Mouse (Mus musculus) c-Kit-negative CD71-positive TER-119-positive erythroid progenitor cells, embryonic 14.5 days (primary cell): ENCODE data around the gene Dpp10.

Source experiments
- DNase-seq: peaks from one replicate; pipeline ENCODE4 v3.0.0-alpha.2; 2013; ENCODE audit warnings: low read depth, low spot score

Dpp10 gene

DNA sequence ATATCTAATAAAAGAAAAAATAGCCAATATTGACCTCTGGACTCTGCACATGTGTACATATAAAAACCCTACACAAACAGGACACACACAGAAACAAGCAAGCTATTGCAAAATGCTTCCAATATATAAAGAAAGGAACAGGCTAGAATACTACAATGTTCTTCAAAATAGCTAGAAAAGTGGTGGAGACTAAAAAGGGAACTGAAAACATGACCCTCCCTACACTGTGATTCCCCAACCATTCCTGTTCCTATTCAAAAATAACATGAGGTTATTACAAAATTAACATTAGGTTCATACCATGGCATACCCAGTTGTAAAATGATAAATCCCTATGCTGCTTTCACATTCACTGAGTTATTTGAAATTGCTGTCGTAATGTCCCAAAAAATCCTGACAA lies 125.8 kb downstream of the Dpp10 start:
- DNase-seq, result no peak

DNA sequence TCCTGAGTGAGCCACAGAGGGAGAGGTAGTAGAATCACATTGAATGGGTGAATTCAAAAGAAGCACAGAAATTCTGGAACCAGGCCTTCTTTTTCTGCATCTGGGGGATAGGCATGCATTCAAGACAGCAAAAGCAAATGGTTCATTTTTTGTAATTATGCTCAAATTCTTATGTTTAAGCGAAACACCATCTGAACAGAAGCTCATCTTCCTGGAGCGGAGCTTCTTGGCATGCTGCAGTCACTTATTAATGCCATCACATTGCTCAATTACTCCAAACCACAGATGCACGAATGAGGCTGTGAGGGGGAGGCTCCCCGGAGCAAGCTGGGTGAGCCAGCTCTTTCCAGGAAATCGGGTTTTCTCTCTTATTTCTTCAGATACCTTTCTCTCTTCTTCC lies 142.7 kb downstream of the Dpp10 start:
- no peak for DNase-seq

DNA sequence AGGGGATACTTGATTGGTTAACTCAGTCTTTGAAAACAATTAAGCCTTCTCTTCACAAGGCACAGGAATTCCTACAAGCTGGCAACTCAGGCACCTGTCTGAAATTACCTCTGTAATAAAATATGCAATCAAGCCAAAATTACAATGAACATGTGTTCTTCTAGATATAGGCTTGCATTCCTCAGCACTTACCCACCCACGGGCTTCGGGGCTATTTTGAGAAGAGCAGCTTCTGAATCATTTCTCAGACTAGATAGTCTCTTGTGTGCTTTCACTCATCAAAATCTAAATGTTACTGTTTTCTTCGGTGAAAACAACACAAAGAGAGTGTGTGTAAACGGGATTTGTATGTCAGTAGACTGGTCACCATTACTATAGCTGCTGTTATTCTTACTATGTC lies 144.1 kb downstream of the Dpp10 start:
- no peak for DNase-seq

DNA sequence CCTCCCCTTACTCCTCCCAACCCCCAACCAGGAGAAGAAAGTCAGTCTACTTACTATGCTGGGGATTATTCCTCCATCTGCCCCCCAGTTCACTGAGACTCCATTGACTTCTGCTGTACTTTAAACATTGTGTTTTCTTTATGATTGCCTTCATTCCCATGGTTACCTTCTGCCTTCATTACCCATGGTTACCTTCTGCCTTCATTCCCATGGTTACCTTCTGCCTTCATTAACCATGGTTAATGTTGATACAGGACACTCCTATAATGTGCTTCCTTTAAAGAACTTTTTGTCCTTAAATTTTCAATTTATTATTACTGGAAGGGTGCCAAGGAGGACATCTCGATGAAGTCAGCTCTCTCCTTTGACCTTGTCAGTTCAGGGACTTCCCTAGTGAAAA lies 158.1 kb downstream of the Dpp10 start:
- DNase-seq, result no peak

DNA sequence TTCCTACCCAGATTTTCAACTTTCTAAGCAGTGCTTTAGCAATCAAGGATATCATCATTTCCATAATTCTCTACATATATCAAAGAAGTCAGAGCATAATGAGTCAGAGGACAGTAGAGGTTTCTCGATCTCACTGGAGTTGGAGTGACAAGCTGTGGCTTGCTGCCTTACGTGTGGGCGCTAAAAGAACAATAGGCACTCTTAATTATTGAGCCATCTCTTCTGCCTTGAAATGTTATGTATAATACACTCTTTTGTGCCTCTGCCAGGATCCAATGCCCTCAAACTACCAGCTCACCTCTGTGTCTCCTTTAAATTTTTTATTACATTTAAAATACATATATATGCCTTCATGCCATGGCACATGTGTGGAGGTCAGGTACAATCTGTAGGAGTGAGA lies 198.5 kb downstream of the Dpp10 start:
- no peak for DNase-seq

DNA sequence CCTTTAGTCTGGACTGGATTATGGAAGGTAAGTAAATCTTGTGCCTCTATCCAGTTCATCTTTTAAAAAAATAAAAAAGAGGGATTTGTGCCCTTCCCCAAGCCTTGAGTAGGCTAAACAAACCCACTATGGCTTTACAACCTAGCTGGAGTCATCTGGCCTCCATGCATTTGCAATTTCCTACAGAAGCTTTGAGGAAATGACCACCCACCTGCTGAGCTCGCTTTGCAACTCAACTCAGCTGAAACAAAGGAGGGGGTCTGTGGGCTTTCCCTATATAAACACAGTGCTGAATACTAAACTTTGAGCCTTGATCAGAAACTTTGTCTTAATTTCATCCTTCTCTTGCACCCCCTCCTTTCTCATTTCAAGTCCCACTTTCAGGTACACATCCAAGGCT lies 244.2 kb downstream of the Dpp10 start:
- DNase-seq, result no peak

DNA sequence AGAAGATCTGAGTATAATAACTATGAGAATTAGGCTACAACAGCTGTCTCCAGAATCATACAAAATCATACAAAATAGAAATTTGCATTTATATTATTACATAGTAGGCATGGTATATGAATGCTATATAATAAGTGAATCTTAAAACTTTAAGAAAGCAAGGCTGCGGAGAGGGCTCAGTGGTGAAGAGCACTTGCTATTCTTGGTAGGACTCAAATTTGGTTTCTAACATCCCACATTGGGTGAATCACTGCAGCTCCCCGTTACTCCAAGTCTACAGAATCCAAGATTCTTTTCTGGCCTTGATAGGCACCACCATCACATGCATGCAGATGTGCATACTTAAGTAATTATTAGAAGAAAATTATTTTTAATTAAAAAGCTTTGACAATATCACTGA lies 279.8 kb downstream of the Dpp10 start:
- no peak for DNase-seq

DNA sequence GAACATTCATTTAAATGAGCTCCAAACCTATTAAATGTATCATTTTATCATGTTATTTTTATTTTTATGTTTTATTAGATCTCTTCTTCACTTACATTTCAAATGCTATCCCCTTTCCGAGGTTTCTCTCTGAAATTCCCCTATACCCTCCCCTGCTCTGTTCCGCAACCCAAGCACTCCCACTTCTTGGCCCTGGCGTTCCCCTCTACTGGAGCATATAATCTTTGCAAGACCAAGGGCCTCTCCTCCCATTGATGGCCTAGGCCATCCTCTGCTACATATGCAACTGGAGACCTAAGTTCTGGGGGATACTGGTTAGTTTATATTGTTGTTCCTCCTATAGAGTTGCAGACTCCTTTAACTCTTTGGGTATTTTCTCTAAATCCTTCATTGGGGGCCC lies 283.1 kb downstream of the Dpp10 start:
- no peak for DNase-seq

DNA sequence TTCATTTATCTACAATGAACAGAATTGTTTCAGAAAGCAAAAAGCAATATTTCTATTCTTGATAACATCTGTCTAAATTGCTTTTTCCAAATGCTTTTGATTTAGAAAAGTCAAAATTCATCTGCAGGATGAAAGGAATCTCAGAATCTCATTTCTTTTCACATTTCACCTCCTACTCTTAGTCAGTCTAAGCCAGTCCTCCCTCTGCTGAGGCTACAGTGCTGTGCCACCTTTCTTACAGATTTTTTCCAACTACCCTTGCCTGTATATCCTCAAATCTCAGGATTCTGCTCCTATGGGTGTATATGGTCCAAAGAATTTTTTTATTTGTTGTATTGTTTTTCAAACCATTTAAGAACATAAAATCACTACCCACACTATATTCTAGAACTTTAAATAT lies 289.3 kb downstream of the Dpp10 start:
- no peak for DNase-seq

DNA sequence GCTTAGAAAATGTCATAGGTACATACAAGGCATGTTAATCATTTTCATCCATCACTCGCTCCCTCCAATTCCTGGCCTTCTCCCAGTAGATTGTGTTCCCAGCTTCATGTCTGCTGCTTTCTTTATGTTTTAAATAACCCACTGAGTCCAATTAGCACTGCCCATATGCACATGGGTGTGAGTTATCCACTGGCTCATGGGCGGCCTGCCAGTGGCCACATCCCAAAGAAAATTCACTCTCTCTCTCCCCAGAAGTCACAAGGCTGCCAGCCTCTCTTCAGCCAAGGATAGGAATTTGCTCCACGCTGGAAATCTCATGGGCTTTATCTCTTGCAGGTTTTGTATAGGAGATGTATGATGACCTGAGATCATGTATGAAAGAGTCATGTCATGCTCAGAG lies 338.1 kb downstream of the Dpp10 start:
- DNase-seq, result no peak

DNA sequence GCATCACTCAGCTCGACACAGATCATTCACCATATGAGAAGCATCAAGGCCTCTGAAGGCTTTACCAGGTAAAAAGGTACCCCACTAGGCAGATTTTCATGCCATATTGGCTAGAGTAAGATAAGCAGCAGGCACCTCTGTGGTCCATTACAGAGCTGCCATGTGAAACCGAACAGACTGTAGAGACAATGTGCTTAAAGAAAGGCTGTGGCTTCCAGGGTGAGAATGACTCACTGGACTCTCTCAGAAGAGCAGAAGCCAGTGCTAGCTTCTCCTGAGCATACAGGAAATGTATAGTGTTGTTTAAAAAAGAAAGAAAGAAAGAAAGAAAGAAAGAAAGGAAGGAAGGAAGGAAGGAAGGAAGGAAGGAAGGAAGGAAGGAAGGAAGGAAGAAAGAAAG lies 386.9 kb downstream of the Dpp10 start:
- no peak for DNase-seq

DNA sequence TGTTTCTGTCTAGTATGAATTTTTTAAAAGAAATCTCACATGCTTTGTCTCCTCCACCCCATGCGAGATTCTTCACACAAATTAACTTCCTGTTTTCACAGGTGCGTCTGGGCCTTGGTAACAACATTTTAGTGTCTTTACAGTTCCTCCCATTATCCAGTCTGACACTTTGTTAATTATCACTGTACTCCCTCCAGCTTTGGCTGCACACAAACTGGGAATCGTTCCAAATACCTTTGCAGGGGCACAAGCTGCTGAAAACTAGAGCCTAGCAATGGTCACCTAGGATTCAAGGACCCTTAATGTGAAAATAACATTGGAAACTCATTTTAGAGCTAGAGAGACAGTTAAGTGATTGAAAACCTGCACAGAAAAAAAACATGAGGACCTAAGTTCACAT lies 388.8 kb downstream of the Dpp10 start:
- DNase-seq, result no peak

DNA sequence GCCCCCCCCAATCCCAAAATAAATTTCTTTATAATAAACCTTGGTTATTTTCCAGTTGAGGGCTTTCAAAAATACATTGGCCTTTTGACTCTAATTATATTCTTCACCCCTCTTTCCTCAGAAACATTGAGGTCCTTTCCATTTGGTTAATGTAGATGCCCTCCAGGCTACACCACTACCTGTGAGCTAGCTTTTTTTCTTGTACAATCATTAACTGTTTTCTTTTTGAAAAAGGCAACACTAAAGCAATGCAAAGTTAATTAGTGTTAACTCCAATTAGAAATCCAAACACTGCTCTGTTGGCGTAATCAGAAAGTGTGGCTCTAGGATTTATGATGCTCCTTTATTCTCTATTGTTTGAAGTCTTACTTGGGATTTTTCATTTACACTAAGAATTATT lies 407.5 kb downstream of the Dpp10 start:
- no peak for DNase-seq

DNA sequence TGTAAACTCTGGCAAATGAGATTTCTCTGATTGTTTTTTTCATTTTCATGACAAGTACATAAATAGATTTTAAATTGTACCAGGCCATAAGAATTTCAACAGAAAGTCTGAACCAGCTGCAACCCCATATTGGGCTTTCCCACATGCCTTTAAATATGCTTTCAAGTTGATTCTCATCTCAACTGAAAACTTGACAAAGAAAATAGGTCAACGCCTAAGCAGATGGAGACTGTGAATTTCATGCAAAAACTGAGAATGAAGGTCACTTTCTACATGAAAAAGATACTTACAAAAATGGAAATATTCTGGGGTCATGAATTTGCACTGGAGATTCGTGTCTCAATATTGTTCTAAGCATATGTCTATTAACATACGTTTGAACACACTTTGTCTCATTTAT lies 417.1 kb downstream of the Dpp10 start:
- no peak for DNase-seq

DNA sequence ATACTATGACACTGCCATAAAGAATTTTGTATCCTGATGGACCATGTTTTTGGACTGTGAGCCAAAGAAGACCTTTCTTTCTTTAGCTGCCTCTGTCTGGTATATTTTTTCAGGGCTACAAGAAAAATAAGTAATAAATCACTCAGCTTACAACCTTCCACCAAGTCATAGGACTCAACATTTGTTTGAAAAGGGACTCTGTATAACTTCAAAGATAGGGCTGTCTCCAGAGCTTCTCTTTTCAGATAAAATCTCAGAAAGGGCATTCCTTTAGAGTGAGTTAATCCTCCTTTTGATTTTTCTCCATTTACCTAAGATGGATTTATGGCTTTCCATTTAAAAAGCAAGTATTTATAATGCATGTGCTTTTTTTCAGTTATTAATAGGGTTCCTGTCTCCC lies 460.5 kb downstream of the Dpp10 start:
- no peak for DNase-seq

DNA sequence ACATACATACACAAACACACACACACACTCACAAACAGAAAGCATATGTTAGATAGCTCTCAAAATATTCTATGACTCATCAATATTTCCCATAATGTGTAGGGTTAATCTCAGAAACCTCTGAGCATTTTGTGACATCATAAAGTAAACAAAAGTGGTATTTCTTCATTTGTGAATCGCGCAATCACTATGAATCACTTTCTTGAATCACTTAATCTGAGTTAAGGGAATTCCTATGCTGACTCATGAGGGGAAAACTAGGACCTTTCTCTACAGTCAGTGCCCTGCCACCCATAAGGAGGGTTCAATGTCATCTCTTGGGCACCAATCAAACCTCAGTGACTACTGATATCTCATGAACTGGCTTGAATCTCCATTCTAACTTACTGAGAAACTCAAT lies 465.2 kb downstream of the Dpp10 start:
- DNase-seq, result no peak

DNA sequence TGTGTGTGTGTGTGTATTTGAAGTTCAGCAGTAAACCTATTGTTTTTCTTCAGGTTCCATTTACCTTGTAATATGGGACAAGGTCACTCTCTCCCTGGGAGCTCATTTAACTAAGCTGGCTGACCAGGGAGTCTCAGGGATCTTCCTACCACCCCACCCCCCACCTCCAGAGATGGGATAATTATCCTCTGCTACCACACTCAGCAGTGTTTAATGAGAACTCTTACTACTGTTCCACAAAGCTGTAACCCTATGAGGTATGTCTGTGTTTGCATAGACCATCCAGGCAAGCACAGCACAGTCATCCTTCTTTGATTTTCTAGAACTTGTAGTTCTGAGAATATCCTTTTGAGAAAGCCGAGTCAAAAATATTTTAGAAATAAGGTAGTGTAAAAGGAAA lies 471.6 kb downstream of the Dpp10 start:
- no peak for DNase-seq

DNA sequence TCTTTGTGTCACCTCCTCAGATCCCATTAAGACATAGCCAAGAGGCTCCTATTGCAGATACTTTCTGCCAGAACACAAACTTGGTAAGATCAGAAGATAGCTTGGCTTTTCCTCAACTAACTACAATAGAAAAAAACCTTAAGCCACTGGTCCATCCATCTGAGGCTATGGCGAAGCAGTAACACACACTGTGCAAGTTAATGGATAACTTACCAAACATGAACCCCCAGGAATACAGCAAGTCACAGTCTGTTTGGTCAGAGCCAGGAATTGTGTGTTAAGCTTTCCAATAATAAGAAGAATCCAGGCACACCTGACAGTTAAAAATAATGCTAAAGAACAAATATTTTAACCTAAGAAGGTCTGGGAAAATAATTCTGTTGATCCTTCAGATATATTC lies 502.9 kb downstream of the Dpp10 start:
- no peak for DNase-seq

DNA sequence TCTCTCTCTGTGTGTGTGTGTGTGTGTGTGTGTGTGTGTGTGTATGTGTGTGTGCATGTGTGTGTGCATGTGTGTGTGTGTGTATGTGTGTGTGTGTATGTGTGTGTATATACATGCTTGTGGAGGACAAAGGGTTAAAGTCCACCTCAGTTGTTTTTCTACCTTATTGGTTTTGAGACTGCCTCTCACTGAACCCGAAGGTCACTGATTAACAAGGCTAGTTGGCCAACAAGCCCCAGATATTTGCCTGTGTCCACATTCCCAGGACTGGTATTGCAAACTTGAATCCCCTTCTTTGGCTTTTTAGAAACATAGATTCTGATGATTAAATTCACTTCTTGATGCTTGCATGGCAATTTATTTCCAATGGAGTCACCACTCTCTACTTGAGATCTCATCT lies 577.6 kb downstream of the Dpp10 start:
- DNase-seq, result no peak

DNA sequence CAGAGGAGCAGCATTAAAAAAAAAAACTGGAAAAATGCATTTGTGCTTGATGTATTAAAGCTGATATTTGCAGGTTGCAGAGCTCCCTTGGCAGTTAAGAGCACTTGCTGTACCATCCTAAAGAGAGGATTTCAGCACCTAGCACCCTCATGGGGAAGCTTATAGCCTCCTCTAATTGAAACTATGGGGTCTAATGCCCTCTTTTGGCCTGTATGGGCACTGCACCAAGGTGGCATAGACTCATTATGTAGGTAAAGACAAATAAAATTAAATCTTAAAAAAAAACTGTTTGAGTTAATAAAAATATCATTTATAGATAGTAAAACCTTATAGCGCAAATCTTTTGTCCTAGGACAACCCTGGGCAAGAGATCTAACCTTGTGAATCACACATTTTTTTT lies 631.2 kb downstream of the Dpp10 start:
- no peak for DNase-seq

DNA sequence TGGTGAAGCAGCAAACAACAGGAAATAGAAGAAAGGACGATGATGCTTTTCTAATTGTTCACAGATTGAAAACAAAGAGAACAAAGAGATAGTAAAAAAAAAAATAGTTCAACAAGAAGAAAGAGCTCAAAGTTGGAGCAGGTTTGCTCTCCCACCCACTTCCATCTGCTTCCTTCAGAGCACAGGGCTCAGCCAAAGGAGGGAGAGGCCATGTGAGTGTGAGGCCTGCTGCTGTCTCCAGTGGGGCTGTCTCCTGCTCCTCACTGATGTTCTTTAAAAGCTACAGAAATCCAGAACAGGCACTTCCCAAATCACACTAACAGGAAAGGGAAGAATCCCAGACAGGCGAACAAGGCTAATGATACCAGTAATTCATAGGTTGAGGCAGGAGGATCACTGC lies 694.1 kb downstream of the Dpp10 start:
- DNase-seq, result no peak

DNA sequence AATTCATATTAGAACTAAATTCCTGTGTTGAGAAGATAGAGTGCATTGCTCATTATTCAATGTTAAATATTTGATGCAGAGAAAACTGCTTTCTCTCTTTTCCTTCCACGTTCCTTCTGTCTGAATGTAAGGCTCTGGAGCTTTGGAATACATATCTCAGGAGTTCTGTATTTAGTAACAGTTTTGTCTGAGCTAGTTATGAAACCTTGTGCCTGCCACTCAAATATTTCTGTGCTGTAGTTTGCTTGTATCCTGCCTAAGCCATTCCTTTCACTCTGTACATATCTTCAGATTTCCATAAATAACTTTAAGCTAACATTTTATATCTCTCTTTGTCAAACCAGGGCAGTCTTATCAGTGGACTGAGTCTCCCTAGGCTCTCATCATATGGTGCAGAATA lies 707.5 kb downstream of the Dpp10 start:
- DNase-seq, result no peak

DNA sequence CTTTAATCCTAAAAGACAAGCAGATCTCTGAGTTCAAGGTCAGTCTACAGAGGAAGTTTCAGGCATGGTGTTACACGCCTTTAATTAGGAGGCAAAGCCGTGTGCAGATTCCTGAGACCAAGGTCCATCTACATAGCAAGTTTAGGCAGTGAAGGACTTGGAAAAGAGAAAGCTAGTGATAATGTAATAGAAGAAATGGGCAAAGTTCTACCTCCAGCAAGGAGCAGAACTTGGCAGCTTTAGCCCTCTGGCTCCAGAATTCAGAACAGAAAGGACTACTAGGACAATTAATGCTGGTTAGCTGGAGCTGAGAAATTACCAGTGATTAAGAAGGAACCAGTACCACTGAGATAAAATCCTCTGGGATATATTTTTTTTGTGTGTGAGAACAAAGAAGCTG lies 728.5 kb downstream of the Dpp10 start:
- no peak for DNase-seq
